Mouse (Mus musculus) liver, adult 2 months (tissue): ENCODE data around the gene Tmem50b. TPM values are rescaled to one million over a fixed set of nuclear protein-coding genes. Genes with fewer than 3 reads are reported as not detected.

ENCODE experiments used
- DNase-seq: peaks from one replicate; pipeline ENCODE4 v3.0.0-alpha.2; 2011; ENCODE audit warnings: low read depth, low spot score; ENCODE audit errors: extremely low read depth
- H3K27ac ChIP-seq: fragments of 200-500 bp; replicated peaks from 2 replicates; pipeline ENCODE4 v1.5.1; 2012; ENCODE audit warnings: low read depth, mild to moderate bottlenecking, control low read depth, inconsistent platforms, low read length; ENCODE audit not compliant: insufficient read depth
- H3K27me3 ChIP-seq: fragments of 200-500 bp; 2 replicates; pipeline ENCODE4 v1.6.1; 2012; ENCODE audit warnings: mild to moderate bottlenecking, moderate library complexity, low read length, inconsistent platforms; ENCODE audit not compliant: control insufficient read depth, insufficient read depth
- H3K36me3 ChIP-seq: fragments of 200-500 bp; 2 replicates; pipeline ENCODE4 v1.6.1; 2012; ENCODE audit warnings: low read length, inconsistent platforms; ENCODE audit not compliant: control insufficient read depth, insufficient read depth
- H3K4me1 ChIP-seq: fragments of 200-500 bp; 2 replicates; pipeline ENCODE4 v1.6.1; 2011; ENCODE audit warnings: low read length; ENCODE audit not compliant: control insufficient read depth, insufficient read depth
- H3K4me3 ChIP-seq: fragments of 200-500 bp; 2 replicates; pipeline ENCODE4 v1.5.1; 2011; ENCODE audit warnings: low read depth, mild to moderate bottlenecking, control low read depth, low read length, moderate library complexity; ENCODE audit not compliant: insufficient read depth
- H3K79me2 ChIP-seq: fragments of 200-500 bp; 2 replicates; pipeline ENCODE4 v1.6.1; 2012; ENCODE audit warnings: inconsistent platforms, mild to moderate bottlenecking, low read length, moderate library complexity; ENCODE audit not compliant: control insufficient read depth, insufficient read depth
- H3K9ac ChIP-seq: fragments of 200-500 bp; 2 replicates; pipeline ENCODE4 v1.6.1; 2012; ENCODE audit warnings: low read depth, mild to moderate bottlenecking, control low read depth, inconsistent platforms, low read length
- CTCF ChIP-seq: fragments of 200-500 bp; IDR thresholded peaks from 2 replicates; pipeline ENCODE4 v1.5.1; 2011; ENCODE audit warnings: low read depth, low read length, control low read depth
- POLR2A ChIP-seq: fragments of 200-500 bp; IDR thresholded peaks from 2 replicates; pipeline ENCODE4 v1.6.1; 2011; ENCODE audit warnings: low read length, control low read depth; ENCODE audit not compliant: insufficient read depth; ENCODE audit errors: extremely low read depth
- WGBS: fragments of 180-500 bp; shearing (Covaris S2); methylation state at CpG from one replicate; pipeline ENCODE4 v1.1.7; 2018; 5-methylcytosine and 5-hydroxymethylcytosine counted together
- polyA plus RNA-seq: library from polyadenylated mRNA; depleted of rRNA; stranded (reverse); fragments of >200 nt; gene quantifications from 2 replicates; pipeline ENCODE4 v1.2.3, GENCODE M21; 2012
- total RNA-seq: library from RNA; depleted of rRNA; stranded (reverse); fragments of >200 nt; gene quantifications from 2 replicates; pipeline ENCODE4 v1.2.3, GENCODE M21; 2014

Gene Tmem50b
- total and polyA plus RNA-seq, 2 experiments = 3.0 to 6.2 TPM

GRCm38 (mm10) chr16:91596397-91596778 is 1.2 kb downstream of the Tmem50b start:
- WGBS = 21% methylated on average over 9 of the region's 9 CpGs
- TF ChIP-seq CTCF (no peak), POLR2A (no peak)
- H3K4me3 ChIP-seq = no peak overlapping the region
- peak overlapping the region; percentile 80; the same call in 1 of the 2 replicates for H3K9ac ChIP-seq
- H3K27me3 ChIP-seq = no peaks in the 10 kb centered on the region
- H3K36me3 ChIP-seq = no peaks in the 10 kb centered on the region
- peaks cover 31% of the 10 kb centered on the region for H3K79me2 ChIP-seq
- no peak overlapping the region for H3K27ac ChIP-seq
- peak; percentile 13 for DNase-seq
- H3K4me1 ChIP-seq = peaks cover 7% of the 10 kb centered on the region

- Histone ChIP-seq H3K36me3 (no peaks in the 10 kb centered on the region), H3K9ac (no peak overlapping the region), H3K79me2 (peaks cover 40% of the 10 kb centered on the region), H3K4me3 (no peak overlapping the region), H3K27ac (no peak overlapping the region), H3K4me1 (peaks cover 7% of the 10 kb centered on the region), H3K27me3 (no peaks in the 10 kb centered on the region)
- TF ChIP-seq CTCF = no peak
- TF ChIP-seq POLR2A = no peak
- DNase-seq = peak; percentile 25
- 73% methylated on average over 6 of the region's 6 CpGs for WGBS
Measured at GRCm38 (mm10) chr16:91595076-91595475, 2.5 kb downstream of the Tmem50b start.

GRCm38 (mm10) chr16:91593262-91593661 is 4.3 kb downstream of the Tmem50b start:
- Histone ChIP-seq H3K4me1 (peaks cover 7% of the 10 kb centered on the region), H3K79me2 (peaks cover 45% of the 10 kb centered on the region), H3K9ac (no peak overlapping the region), H3K4me3 (no peak overlapping the region), H3K27ac (no peak overlapping the region), H3K27me3 (no peaks in the 10 kb centered on the region), H3K36me3 (no peaks in the 10 kb centered on the region)
- 83% methylated on average over 3 of the region's 3 CpGs for WGBS
- no peak for DNase-seq
- TF ChIP-seq CTCF = no peak
- TF ChIP-seq POLR2A = no peak

- WGBS = 81% methylated on average over 8 of the region's 8 CpGs
- Histone ChIP-seq H3K9ac (no peak overlapping the region), H3K27me3 (no peaks in the 10 kb centered on the region), H3K27ac (no peak overlapping the region), H3K36me3 (no peaks in the 10 kb centered on the region), H3K4me3 (no peak overlapping the region), H3K79me2 (peaks cover 44% of the 10 kb centered on the region), H3K4me1 (peaks cover 7% of the 10 kb centered on the region)
- TF ChIP-seq POLR2A (no peak), CTCF (no peak)
- DNase-seq = no peak
Measured at GRCm38 (mm10) chr16:91592162-91592561, 5.4 kb downstream of the Tmem50b start.

- Histone ChIP-seq H3K9ac (no peak overlapping the region), H3K79me2 (peaks cover 29% of the 10 kb centered on the region; the same call in 1 of the 2 replicates), H3K27me3 (no peaks in the 10 kb centered on the region), H3K4me1 (no peaks in the 10 kb centered on the region), H3K4me3 (no peak overlapping the region), H3K36me3 (peaks cover 7% of the 10 kb centered on the region), H3K27ac (no peak overlapping the region)
- WGBS = 94% methylated on average over 3 of the region's 3 CpGs
- DNase-seq = no peak
- no peak for TF ChIP-seq CTCF
- no peak for TF ChIP-seq POLR2A
Measured at GRCm38 (mm10) chr16:91588703-91589102, 8.9 kb downstream of the Tmem50b start.

- Histone ChIP-seq H3K9ac (no peak overlapping the region), H3K4me3 (no peak overlapping the region), H3K27me3 (no peaks in the 10 kb centered on the region), H3K79me2 (peaks cover 28% of the 10 kb centered on the region; the same call in 1 of the 2 replicates), H3K36me3 (peaks cover 7% of the 10 kb centered on the region), H3K4me1 (no peaks in the 10 kb centered on the region), H3K27ac (no peak overlapping the region)
- 79% methylated on average over 6 of the region's 6 CpGs for WGBS
- DNase-seq = no peak
- TF ChIP-seq POLR2A = no peak
- TF ChIP-seq CTCF = no peak
Measured at GRCm38 (mm10) chr16:91587730-91588453, 9.7 kb downstream of the Tmem50b start.
